16 mouse cellular contexts compared by ENCODE assay signal in genomic region chr3:101722926-101723325, GRCm38 (mm10).
"Had no signal": no experiment of that assay in that cellular context is flagged by ENCODE, and none has a peak within 500 bp of the region (broad histone marks: within the 10 kb centered on the region; RNA-seq: fewer than 3 reads in every experiment).

No protein-coding gene starts in this region.

- DNase-seq: kidney, adult 18-20 months; kidney, adult 9 months; kidney, postnatal 36 days; layer of hippocampus, postnatal 36 days; liver, embryonic 13.5 days; lung, adult 2 months; lung, postnatal 14 days; thymus, adult 2 months; thymus, postnatal 14 days had no signal

- H3K36me3 ChIP-seq: liver, embryonic 13.5 days; midbrain, embryonic 10.5 days; midbrain, embryonic 15.5 days; neural tube, embryonic 12.5 days; neural tube, embryonic 15.5 days had no signal

- H3K4me2 ChIP-seq: liver, embryonic 13.5 days; midbrain, embryonic 15.5 days; neural tube, embryonic 12.5 days; neural tube, embryonic 15.5 days had no signal

- H3K4me3 ChIP-seq: left cerebral cortex, adult 2 months; liver, embryonic 13.5 days; midbrain, embryonic 10.5 days; midbrain, embryonic 15.5 days; neural tube, embryonic 12.5 days; neural tube, embryonic 15.5 days had no signal

- ATAC-seq: midbrain, embryonic 15.5 days had no signal

- H3K9me3 ChIP-seq: liver, embryonic 13.5 days; midbrain, embryonic 10.5 days; midbrain, embryonic 15.5 days; neural tube, embryonic 12.5 days; neural tube, embryonic 15.5 days had no signal

- H3K27ac ChIP-seq: left cerebral cortex, adult 2 months; liver, embryonic 13.5 days; macrophage; midbrain, embryonic 10.5 days; midbrain, embryonic 15.5 days; neural tube, embryonic 12.5 days; neural tube, embryonic 15.5 days; stomach, postnatal 0 days had no signal

- H3K9ac ChIP-seq: liver, embryonic 13.5 days; midbrain, embryonic 15.5 days; neural tube, embryonic 12.5 days; neural tube, embryonic 15.5 days had no signal

- H3K27me3 ChIP-seq: liver, embryonic 13.5 days; midbrain, embryonic 15.5 days; neural tube, embryonic 12.5 days; neural tube, embryonic 15.5 days had no signal

- H3K4me1 ChIP-seq: liver, embryonic 13.5 days; midbrain, embryonic 15.5 days; neural tube, embryonic 12.5 days; neural tube, embryonic 15.5 days had no signal
